7 mouse cellular contexts compared by ENCODE assay signal in the genomic region with DNA sequence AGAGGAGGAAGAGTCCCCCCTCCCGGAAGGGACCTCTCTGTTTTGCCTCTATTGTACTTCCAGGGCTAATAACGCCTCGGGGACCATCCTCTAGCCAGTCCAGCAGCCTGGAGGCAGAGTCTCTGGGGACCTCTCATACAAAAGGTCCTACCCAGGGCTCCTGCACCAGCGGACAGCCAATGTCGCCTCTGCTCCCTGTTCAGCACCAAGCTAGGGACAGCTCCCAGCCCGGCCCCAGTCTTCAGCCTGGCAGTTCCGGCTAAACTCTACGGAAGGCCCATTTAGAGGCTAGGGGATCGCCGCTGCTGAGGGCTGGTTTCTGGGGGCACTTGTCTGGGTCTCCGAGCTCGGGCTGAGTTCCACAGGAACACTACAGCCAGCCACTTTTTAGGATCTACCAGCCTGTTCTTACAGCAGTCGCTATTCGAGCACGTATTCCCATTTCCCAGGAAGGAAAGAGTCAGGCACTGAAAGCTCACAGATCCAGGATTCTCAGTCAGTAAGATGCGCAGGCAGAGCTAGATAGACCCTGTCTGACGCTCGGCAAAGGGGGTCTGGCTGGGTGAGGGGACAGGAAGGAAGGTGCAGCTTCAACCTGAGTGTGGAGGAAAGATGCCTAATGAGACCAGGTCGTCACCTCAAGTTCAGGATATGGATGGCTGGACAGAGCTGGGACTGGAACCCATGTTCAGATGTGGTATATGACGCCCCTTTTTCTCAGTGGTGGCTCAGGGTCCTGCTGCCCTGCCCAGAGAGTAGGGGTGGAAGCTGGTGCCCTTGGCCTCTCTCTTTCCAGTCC. TPM values are rescaled to one million over a fixed set of nuclear protein-coding genes. Genes with fewer than 3 reads are reported as not detected.
DNase-seq lines count a peak whose midpoint lies in the region; ATAC-seq and TF ChIP-seq lines count a peak whose summit lies in the region.

No protein-coding gene starts in this region.

- H3K4me2 ChIP-seq in intestine, embryonic 15.5 days (replicated peaks): 0 out of 2 replicates have a peak overlapping the region, but pooled peaks have one; percentile 29
- H3K4me2 ChIP-seq in lung, postnatal 0 days (replicated peaks; ENCODE audit: low read depth, low read length): no peak overlapping the region
- no peak overlapping the region for H3K4me2 ChIP-seq in stomach, postnatal 0 days (replicated peaks; ENCODE audit: low read depth)

- peaks cover 11% of the 10 kb centered on the region; the same call in 1 of the 2 replicates for H3K27me3 ChIP-seq in G1E (ENCODE audit: insufficient read depth, low read length)
- H3K27me3 ChIP-seq in intestine, embryonic 15.5 days (replicated peaks): peaks cover 76% of the 10 kb centered on the region
- peaks cover 70% of the 10 kb centered on the region for H3K27me3 ChIP-seq in lung, postnatal 0 days (replicated peaks; ENCODE audit: insufficient read depth, low read length)
- H3K27me3 ChIP-seq in stomach, postnatal 0 days (ENCODE audit: control insufficient read depth, insufficient read depth, low read length): peaks cover 42% of the 10 kb centered on the region

- no peak overlapping the region for H3K4me3 ChIP-seq in G1E (ENCODE audit: low read depth, low read length)
- H3K4me3 ChIP-seq in intestine, embryonic 15.5 days (replicated peaks): no peak overlapping the region; the same call in 1 of the 2 replicates
- H3K4me3 ChIP-seq in lung, postnatal 0 days (ENCODE audit: low read depth, low read length): no peak overlapping the region
- no peak overlapping the region for H3K4me3 ChIP-seq in stomach, postnatal 0 days (ENCODE audit: low read depth, low read length)

- TF ChIP-seq EP300 in lung, postnatal 0 days (IDR thresholded peaks at IDR 0.05): no peak
- TF ChIP-seq EP300 in stomach, postnatal 0 days (optimal IDR thresholded peaks at IDR 0.05): no peak

- H3K4me1 ChIP-seq in G1E (ENCODE audit: insufficient read depth, low read depth, low read length): no peaks in the 10 kb centered on the region
- peaks cover 26% of the 10 kb centered on the region for H3K4me1 ChIP-seq in intestine, embryonic 15.5 days (replicated peaks)
- peaks cover 5% of the 10 kb centered on the region for H3K4me1 ChIP-seq in lung, postnatal 0 days (ENCODE audit: insufficient read depth, low read depth, low read length)
- no peaks in the 10 kb centered on the region for H3K4me1 ChIP-seq in stomach, postnatal 0 days (replicated peaks; ENCODE audit: control insufficient read depth, insufficient read depth)

- DNase-seq in G1E (ENCODE audit: low spot score): peak; percentile 28
- peak; percentile 67 to 69 for DNase-seq in adrenal gland, adult 18-20 months (ENCODE audit: low spot score in 2 of 2)
- DNase-seq in gastrocnemius, postnatal 10 days: peak; percentile 82
- DNase-seq in lung, postnatal 0 days (ENCODE audit: low spot score): peak; percentile 79
- peak; percentile 89 for DNase-seq in stomach, postnatal 0 days (ENCODE audit: low spot score)
- no peak for DNase-seq in c-Kit-positive CD71-positive TER-119-positive erythroid progenitor cells, embryonic 14.5 days (ENCODE audit: low spot score)

- H3K36me3 ChIP-seq in G1E (replicated peaks): no peaks in the 10 kb centered on the region
- H3K36me3 ChIP-seq in intestine, embryonic 15.5 days: no peaks in the 10 kb centered on the region
- H3K36me3 ChIP-seq in lung, postnatal 0 days (ENCODE audit: insufficient read depth, low read length): no peaks in the 10 kb centered on the region
- no peaks in the 10 kb centered on the region for H3K36me3 ChIP-seq in stomach, postnatal 0 days (ENCODE audit: control insufficient read depth, insufficient read depth, low read length)

- TF ChIP-seq CTCF in G1E (IDR thresholded peaks at IDR 0.05; ENCODE audit: low read depth, low read length): no peak
- no peak for TF ChIP-seq CTCF in lung, postnatal 0 days (IDR thresholded peaks at IDR 0.05)
- TF ChIP-seq CTCF in stomach, postnatal 0 days (IDR thresholded peaks at IDR 0.05; ENCODE audit: low read depth): no peak

- H3K27ac ChIP-seq in intestine, embryonic 15.5 days: no peak overlapping the region
- H3K27ac ChIP-seq in lung, postnatal 0 days (ENCODE audit: low read length): no peak overlapping the region
- no peak overlapping the region for H3K27ac ChIP-seq in stomach, postnatal 0 days (replicated peaks)

- peaks cover 36% of the 10 kb centered on the region for H3K9me3 ChIP-seq in G1E (replicated peaks)
- no peaks in the 10 kb centered on the region for H3K9me3 ChIP-seq in intestine, embryonic 15.5 days
- no peaks in the 10 kb centered on the region for H3K9me3 ChIP-seq in lung, postnatal 0 days (ENCODE audit: low read length)
- no peaks in the 10 kb centered on the region for H3K9me3 ChIP-seq in stomach, postnatal 0 days (ENCODE audit: control insufficient read depth, low read length)

- ATAC-seq in G1E (ENCODE audit: extremely low read depth, insufficient number of reproducible peaks, low FRiP score, poor library complexity, severe bottlenecking): no peak
- peak; percentile 54; the same call in 1 of the 2 replicates for ATAC-seq in intestine, embryonic 15.5 days
- ATAC-seq in lung, postnatal 0 days: peak; percentile 82
- peak; percentile 73 for ATAC-seq in stomach, postnatal 0 days (ENCODE audit: low FRiP score, low TSS enrichment)

- no peak overlapping the region for H3K9ac ChIP-seq in intestine, embryonic 15.5 days
- no peak overlapping the region for H3K9ac ChIP-seq in lung, postnatal 0 days (replicated peaks; ENCODE audit: low read depth)
- no peak overlapping the region for H3K9ac ChIP-seq in stomach, postnatal 0 days (ENCODE audit: low read length)

- WGBS in intestine, embryonic 15.5 days: 3% methylated on average over 20 of the region's 20 CpGs
- 3% methylated on average over 20 of the region's 20 CpGs for WGBS in lung, postnatal 0 days
- 3% methylated on average over 20 of the region's 20 CpGs for WGBS in stomach, postnatal 0 days

RNA-seq across cellular contexts. Expression of gene Skor1, which starts 2.5 kb away (rescaled TPM):
- total RNA-seq in G1E (2014; fragmentation: Nextera tagmentation): not detected in 2 replicates
- total RNA-seq in G1E (2017): 0.05 and 0.06 TPM in 2 replicates
- 0.02 TPM in 1 of 2 replicates, not detected in the other for polyA plus RNA-seq in G1E (2012)
- under 1 TPM; 0.06 to 0.10 TPM for total RNA-seq in adrenal gland, adult 18-20 months (2021)
- under 1 TPM in 1 of 2 experiments, not detected in 1; 0.09 TPM for total RNA-seq in gastrocnemius, postnatal 10 days (2021)
- not detected in 2 replicates for polyA plus RNA-seq in intestine, embryonic 15.5 days (2015; fragmentation: Nextera tagmentation; extraction: Ambion mirVana)
- polyA plus RNA-seq in lung, postnatal 0 days (2015; fragmentation: Nextera tagmentation; extraction: Ambion mirVana): 0.04 TPM in 1 of 2 replicates, not detected in the other
- not detected in 2 replicates for polyA plus RNA-seq in stomach, postnatal 0 days (2015; fragmentation: Nextera tagmentation; extraction: Ambion mirVana)
